Mouse (Mus musculus): Measurements from ENCODE around the gene Olfr1283.
"Not testable (repeated sequence)": the region's sequence is repeated elsewhere in the genome, so short reads cannot be mapped to it uniquely, and the experiment has no call there.

Olfr1283 gene

DNA sequence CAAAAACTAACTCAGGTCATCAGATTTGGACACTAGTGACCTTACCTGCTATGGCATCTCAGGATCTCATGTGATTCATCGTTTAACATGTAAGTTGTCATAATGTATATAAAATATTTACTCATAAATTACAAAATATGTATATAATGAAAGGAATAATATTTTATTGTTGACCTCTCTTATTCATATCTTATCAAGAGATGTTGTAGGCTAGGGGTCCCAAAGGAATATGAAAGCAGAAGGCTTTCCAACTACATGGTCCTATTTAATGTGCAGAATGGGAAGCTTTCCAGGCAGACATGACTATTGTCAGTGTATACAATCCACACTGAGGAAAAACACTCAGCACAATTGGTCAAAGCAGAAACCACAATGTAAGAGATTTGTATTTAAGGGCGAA, at the start of gene Olfr1283:
Gene Olfr1283, plus strand, starts transcription at position 301 of the 400 bp plus-strand sequence.
- CTCF ChIA-PET: no interaction called here
- POLR2A ChIA-PET: no interaction called here

DNA sequence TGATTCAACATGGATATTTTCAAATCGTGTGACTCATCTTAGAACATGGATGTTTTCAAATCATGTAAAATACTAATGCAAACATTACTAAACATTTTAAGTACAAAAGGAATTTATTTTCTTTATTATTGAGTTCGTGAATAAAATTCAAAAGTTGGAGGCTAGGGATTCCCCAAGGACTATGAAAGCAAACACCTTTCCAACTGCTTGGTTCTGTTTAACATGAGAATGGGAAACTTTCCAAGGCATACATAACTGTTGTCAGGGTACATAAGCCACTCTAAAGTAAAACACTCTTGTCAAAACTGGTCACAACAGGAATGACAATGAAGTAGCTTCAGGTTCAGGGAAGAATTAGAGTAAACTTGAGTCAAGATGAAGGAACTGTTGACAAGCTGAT, 40.4 kb upstream of the Olfr1283 start, which contains the start of gene Olfr1281:
Gene Olfr1281, plus strand, starts transcription at position 301 of the 400 bp plus-strand sequence.
- CTCF ChIA-PET: no interaction called here

DNA sequence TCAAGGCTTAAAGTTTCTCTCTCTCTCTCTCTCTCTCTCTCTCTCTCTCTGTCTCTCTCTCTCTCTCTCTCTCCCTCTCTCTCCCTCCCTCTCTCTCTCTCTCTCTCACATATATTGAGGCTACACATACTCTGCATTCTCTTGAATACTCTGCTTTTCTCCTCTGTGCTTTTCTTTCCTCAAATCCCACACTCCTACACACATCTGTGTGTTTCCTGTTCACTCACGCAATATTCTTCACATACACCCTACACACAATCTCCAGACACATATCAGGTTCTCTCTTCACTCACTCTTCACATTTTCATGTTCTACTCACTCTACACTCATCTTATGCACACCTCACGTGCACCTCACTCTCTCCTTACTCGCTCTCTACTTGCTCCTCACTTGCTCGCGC, 32.9 kb upstream of the Olfr1283 start:
- CTCF ChIA-PET, POLR2A ChIA-PET: not testable (repeated sequence)

More for the DNA sequence above, 40.4 kb upstream of the Olfr1283 start, which contains the start of gene Olfr1281:
- POLR2A ChIA-PET: no interaction called here

DNA sequence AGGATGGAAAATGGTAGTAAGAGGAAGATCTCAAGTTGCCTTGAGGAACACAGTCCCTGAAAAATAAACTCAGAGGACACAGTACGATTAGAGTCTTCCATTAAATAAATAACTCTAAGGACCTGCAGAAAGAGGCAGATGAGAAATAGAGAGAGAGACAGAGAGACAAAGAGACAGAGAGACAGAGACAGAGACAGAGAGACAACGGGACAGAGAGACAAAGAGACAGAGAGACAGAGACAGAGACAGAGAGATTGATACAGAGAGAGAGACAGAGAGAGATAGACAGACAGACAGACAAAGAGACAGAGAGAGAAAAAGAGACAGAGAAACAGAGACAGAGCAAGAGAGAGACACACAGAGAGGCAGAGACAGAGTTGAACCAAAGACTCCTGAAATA, 30.6 kb upstream of the Olfr1283 start, which contains the start of gene Olfr1282:
Gene Olfr1282, minus strand, starts transcription at position 101 of the 400 bp plus-strand sequence.
- CTCF ChIA-PET: no interaction called here
- POLR2A ChIA-PET: no interaction called here

DNA sequence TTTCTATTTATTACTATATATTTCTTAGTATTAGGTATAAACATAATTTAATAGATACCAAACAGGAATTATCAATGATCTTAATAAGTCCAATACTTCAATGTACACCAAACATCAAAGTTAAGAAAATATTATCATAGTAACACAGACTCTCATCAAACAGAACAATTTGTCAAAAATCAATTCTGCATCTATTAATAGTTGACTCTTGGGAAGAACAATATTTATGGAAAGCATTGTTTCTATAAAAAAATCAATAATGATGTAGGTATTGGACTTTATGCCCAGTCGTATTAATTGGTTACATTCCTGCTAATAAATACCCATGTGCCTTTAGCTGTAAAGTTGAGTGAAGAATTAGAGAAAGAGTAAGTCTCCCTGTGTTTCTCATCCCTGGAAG, 8.6 kb downstream of the Olfr1283 start, which contains the start of gene Olfr1284:
Gene Olfr1284, plus strand, starts transcription at position 301 of the 400 bp plus-strand sequence.
- POLR2A ChIA-PET: no interaction called here

More for the DNA sequence above, 8.6 kb downstream of the Olfr1283 start, which contains the start of gene Olfr1284:
- CTCF ChIA-PET: no interaction called here

All from embryonic stem cell, embryonic (primary cell).